Mouse (Mus musculus) liver, embryonic 11.5 days (tissue): ENCODE data around the gene Nol8. TPM values are rescaled to one million over a fixed set of nuclear protein-coding genes. Genes with fewer than 3 reads are reported as not detected.

ENCODE experiments used
- ATAC-seq: fragments of 200-750 bp; cut with Nextera tagmentation; replicated peaks from 2 replicates; pipeline ENCODE4 v1.8.0; 2017; ENCODE audit warnings: moderate number of reproducible peaks, mild to moderate bottlenecking, moderate TSS enrichment, moderate library complexity; ENCODE audit not compliant: low FRiP score
- DNase-seq: peaks from one replicate; pipeline ENCODE4 v3.0.0-alpha.2; 2017; ENCODE audit warnings: low spot score
- H3K27ac ChIP-seq: fragments of 300-500 bp; sonication (generic); 2 replicates; pipeline ENCODE4 v1.5.1; 2014; ENCODE audit warnings: mild to moderate bottlenecking, low read depth, low read length, control low read depth
- H3K27me3 ChIP-seq: fragments of 300-500 bp; sonication (generic); replicated peaks from 2 replicates; pipeline ENCODE4 v1.6.1; 2014; ENCODE audit warnings: low read length, mixed read lengths; ENCODE audit not compliant: control insufficient read depth, insufficient read depth
- H3K36me3 ChIP-seq: fragments of 300-500 bp; sonication (generic); 2 replicates; pipeline ENCODE4 v1.6.1; 2014; ENCODE audit warnings: mild to moderate bottlenecking, low read length, moderate library complexity, mixed read lengths; ENCODE audit not compliant: control insufficient read depth, insufficient read depth
- H3K4me1 ChIP-seq: fragments of 300-500 bp; sonication (generic); replicated peaks from 2 replicates; pipeline ENCODE4 v1.6.1; 2014; ENCODE audit warnings: low read length, mixed read lengths; ENCODE audit not compliant: control insufficient read depth, insufficient read depth
- H3K4me2 ChIP-seq: fragments of 300-500 bp; sonication (generic); 2 replicates; pipeline ENCODE4 v1.6.1; 2014; ENCODE audit warnings: mild to moderate bottlenecking, control low read depth, moderate library complexity
- H3K4me3 ChIP-seq: fragments of 300-500 bp; sonication (generic); 2 replicates; pipeline ENCODE4 v1.5.1; 2014; ENCODE audit warnings: low read depth, low read length, control low read depth
- H3K9ac ChIP-seq: fragments of 300-500 bp; sonication (generic); 2 replicates; pipeline ENCODE4 v1.6.1; 2014; ENCODE audit warnings: low read depth, low read length, control low read depth
- H3K9me3 ChIP-seq: fragments of 300-500 bp; sonication (generic); 2 replicates; pipeline ENCODE4 v1.6.1; 2016; ENCODE audit warnings: low read length, inconsistent platforms, mixed read lengths; ENCODE audit not compliant: control insufficient read depth
- WGBS: fragments of 180-500 bp; shearing (Covaris S2); extraction: QIAGEN DNeasy Blood & Tissue Kit; methylation state at CpG from one replicate; pipeline ENCODE4 v1.1.7; 2014; 5-methylcytosine and 5-hydroxymethylcytosine counted together
- polyA plus RNA-seq: library from polyadenylated mRNA; unstranded; fragments of >200 nt; fragmentation: Nextera tagmentation; extraction: Ambion mirVana; gene quantifications from 2 replicates; pipeline ENCODE4 v1.2.1, GENCODE M21; 2014

The Nol8 gene
- polyA plus RNA-seq, 1 experiment from 2014 or later = 23.6 TPM

- no peaks in the 10 kb centered on the region for H3K4me1 ChIP-seq
- no peaks in the 10 kb centered on the region for H3K9me3 ChIP-seq
- no peaks in the 10 kb centered on the region; the same call in 1 of the 2 replicates for H3K36me3 ChIP-seq
- no peaks in the 10 kb centered on the region for H3K27me3 ChIP-seq
- H3K27ac ChIP-seq = peak overlapping the region; percentile 2; the same call in 1 of the 2 replicates
- WGBS = 0% methylated on average over 16 of the region's 16 CpGs
- peak overlapping the region; percentile 86 for H3K4me3 ChIP-seq
- H3K4me2 ChIP-seq = peak overlapping the region; percentile 72
- H3K9ac ChIP-seq = peak overlapping the region; percentile 73
- peak; percentile 67 for ATAC-seq
- peak; percentile 74 for DNase-seq
Observed at GRCm38 (mm10) chr13:49653180-49653541, 283 bp downstream of the Nol8 start.

- Histone ChIP-seq H3K27ac (no peak overlapping the region), H3K4me2 (no peak overlapping the region), H3K9me3 (no peaks in the 10 kb centered on the region), H3K9ac (no peak overlapping the region), H3K4me1 (no peaks in the 10 kb centered on the region; the same call in 1 of the 2 replicates), H3K4me3 (no peak overlapping the region), H3K36me3 (peaks cover 11% of the 10 kb centered on the region; the same call in 1 of the 2 replicates), H3K27me3 (no peaks in the 10 kb centered on the region)
- ATAC-seq (no peak), DNase-seq (no peak)
- WGBS = 70% methylated on average over 2 of the region's 2 CpGs
Observed at GRCm38 (mm10) chr13:49677793-49678192, 24.9 kb downstream of the Nol8 start.

- Histone ChIP-seq H3K9ac (peak within 1 kb of the TSS; percentile 98), H3K4me3 (peak within 1 kb of the TSS; percentile 96), H3K27me3 (no peaks in the 10 kb centered on the region), H3K36me3 (peaks cover 5% of the 10 kb centered on the region; the same call in 1 of the 2 replicates), H3K4me1 (peaks cover 13% of the 10 kb centered on the region), H3K4me2 (peak within 1 kb of the TSS; percentile 81), H3K27ac (peak within 1 kb of the TSS; percentile 87), H3K9me3 (no peaks in the 10 kb centered on the region)
- WGBS = 5% methylated on average over 26 of the region's 26 CpGs
- peak; percentile 100 for ATAC-seq
- DNase-seq = peak; percentile 99
Observed at GRCm38 (mm10) chr13:49681351-49682232, 28.7 kb downstream of the Nol8 start, which contains the start of gene Iars. Gene Iars, plus strand, starts transcription at chr13:49682100.

- Histone ChIP-seq H3K27me3 (no peaks in the 10 kb centered on the region), H3K36me3 (peaks cover 5% of the 10 kb centered on the region; the same call in 1 of the 2 replicates), H3K4me3 (peak overlapping the region; percentile 96), H3K4me1 (peaks cover 13% of the 10 kb centered on the region), H3K27ac (peak overlapping the region; percentile 87), H3K4me2 (peak overlapping the region; percentile 81), H3K9ac (peak overlapping the region; percentile 98), H3K9me3 (no peaks in the 10 kb centered on the region)
- DNase-seq (no peak), ATAC-seq (peak; percentile 58)
- WGBS = under 1% methylated on average over 20 of the region's 20 CpGs
Observed at GRCm38 (mm10) chr13:49682233-49682846, 29.5 kb downstream of the Nol8 start.

- H3K27ac ChIP-seq = no peak overlapping the region
- ATAC-seq (no peak), DNase-seq (peak; percentile 18)
- H3K9me3 ChIP-seq = no peaks in the 10 kb centered on the region
- peak overlapping the region; percentile 21; the same call in 1 of the 2 replicates for H3K4me3 ChIP-seq
- H3K4me1 ChIP-seq = peaks cover 13% of the 10 kb centered on the region
- peaks cover 18% of the 10 kb centered on the region for H3K36me3 ChIP-seq
- H3K4me2 ChIP-seq = peak overlapping the region; percentile 81; the same call in 1 of the 2 replicates
- no peaks in the 10 kb centered on the region for H3K27me3 ChIP-seq
- 84% methylated on average over 4 of the region's 4 CpGs for WGBS
- no peak overlapping the region for H3K9ac ChIP-seq
Observed at GRCm38 (mm10) chr13:49684266-49684665, 31.4 kb downstream of the Nol8 start.

GRCm38 (mm10) chr13:49691056-49691455, 38.2 kb downstream of the Nol8 start:
- no peak overlapping the region for H3K4me2 ChIP-seq
- no peaks in the 10 kb centered on the region for H3K27me3 ChIP-seq
- H3K27ac ChIP-seq = no peak overlapping the region
- no peak overlapping the region for H3K9ac ChIP-seq
- WGBS = 95% methylated on average over 5 of the region's 5 CpGs
- H3K4me1 ChIP-seq = no peaks in the 10 kb centered on the region
- no peak overlapping the region for H3K4me3 ChIP-seq
- ATAC-seq (no peak), DNase-seq (no peak)
- H3K36me3 ChIP-seq = peaks cover 36% of the 10 kb centered on the region
- no peaks in the 10 kb centered on the region for H3K9me3 ChIP-seq

GRCm38 (mm10) chr13:49703216-49703779, 50.4 kb downstream of the Nol8 start:
- WGBS = 92% methylated on average over 11 of the region's 11 CpGs

GRCm38 (mm10) chr13:49706032-49706690, 53.3 kb downstream of the Nol8 start:
- 94% methylated on average over 3 of the region's 3 CpGs for WGBS
- no peak overlapping the region for H3K27ac ChIP-seq
- no peak for DNase-seq

More at GRCm38 (mm10) chr13:49703216-49703779, 50.4 kb downstream of the Nol8 start:
- Histone ChIP-seq H3K27ac (no peak overlapping the region), H3K4me3 (no peak overlapping the region), H3K27me3 (no peaks in the 10 kb centered on the region), H3K4me2 (no peak overlapping the region), H3K4me1 (no peaks in the 10 kb centered on the region), H3K36me3 (peaks cover 52% of the 10 kb centered on the region), H3K9me3 (no peaks in the 10 kb centered on the region), H3K9ac (no peak overlapping the region)
- DNase-seq (no peak), ATAC-seq (no peak)

More at GRCm38 (mm10) chr13:49706032-49706690, 53.3 kb downstream of the Nol8 start:
- H3K4me2 ChIP-seq = no peak overlapping the region
- H3K4me3 ChIP-seq = no peak overlapping the region
- H3K9me3 ChIP-seq = no peaks in the 10 kb centered on the region
- no peaks in the 10 kb centered on the region for H3K27me3 ChIP-seq
- peaks cover 68% of the 10 kb centered on the region for H3K36me3 ChIP-seq
- peaks cover under 1% of the 10 kb centered on the region; the same call in 1 of the 2 replicates for H3K4me1 ChIP-seq
- H3K9ac ChIP-seq = no peak overlapping the region
- no peak for ATAC-seq
